27 mouse cellular contexts compared by ENCODE assay signal in genomic region chr5:119015181-119015580, GRCm38 (mm10).
DNase-seq lines count a peak whose midpoint lies in the region; ATAC-seq and TF ChIP-seq lines count a peak whose summit lies in the region.
"Had no signal": no experiment of that assay in that cellular context is flagged by ENCODE, and none has a peak within 500 bp of the region (broad histone marks: within the 10 kb centered on the region; RNA-seq: fewer than 3 reads in every experiment).

No protein-coding gene starts in this region.

- no peak for TF ChIP-seq POLR2A in kidney, adult 2 months (IDR thresholded peaks at IDR 0.05; ENCODE audit: low read depth, low read length)

- no peak overlapping the region for H3K27ac ChIP-seq in forebrain, embryonic 13.5 days
- no peak overlapping the region for H3K27ac ChIP-seq in forebrain, embryonic 15.5 days (replicated peaks)
- H3K27ac ChIP-seq in kidney, embryonic 16.5 days (ENCODE audit: low read length), result no peak overlapping the region
- no peak overlapping the region for H3K27ac ChIP-seq in kidney, adult 2 months (ENCODE audit: insufficient read depth, low read depth, low read length)
- H3K27ac ChIP-seq in neural tube, embryonic 14.5 days (ENCODE audit: low read depth, low read length), result no peak overlapping the region
- H3K27ac ChIP-seq: heart, adult 2 months; kidney, postnatal 0 days; liver, embryonic 14.5 days; macrophage; stomach, postnatal 0 days had no signal

- TF ChIP-seq CTCF in kidney, adult 2 months (conservative IDR thresholded peaks at IDR 0.05; ENCODE audit: insufficient read depth, insufficient read length, low read depth, low read length), result no peak

- no peak overlapping the region for H3K9ac ChIP-seq in forebrain, embryonic 13.5 days
- no peak overlapping the region for H3K9ac ChIP-seq in forebrain, embryonic 15.5 days (replicated peaks)
- H3K9ac ChIP-seq in kidney, embryonic 16.5 days (replicated peaks; ENCODE audit: low read length), result no peak overlapping the region
- H3K9ac ChIP-seq in neural tube, embryonic 14.5 days (replicated peaks; ENCODE audit: low read depth, low read length), result no peak overlapping the region
- H3K9ac ChIP-seq: heart, embryonic 12.5 days; liver, embryonic 14.5 days had no signal

- H3K36me3 ChIP-seq in forebrain, embryonic 13.5 days (ENCODE audit: poor library complexity, severe bottlenecking), result no peaks in the 10 kb centered on the region
- H3K36me3 ChIP-seq in forebrain, embryonic 15.5 days, result no peaks in the 10 kb centered on the region
- no peaks in the 10 kb centered on the region for H3K36me3 ChIP-seq in kidney, embryonic 16.5 days (ENCODE audit: insufficient read depth, low read length)
- H3K36me3 ChIP-seq in kidney, adult 2 months (ENCODE audit: control insufficient read depth, insufficient read depth, low read length), result no peaks in the 10 kb centered on the region
- H3K36me3 ChIP-seq in neural tube, embryonic 14.5 days (ENCODE audit: control insufficient read depth, insufficient read depth, low read length), result no peaks in the 10 kb centered on the region
- H3K36me3 ChIP-seq: heart, embryonic 12.5 days had no signal

- peaks cover 8% of the 10 kb centered on the region for H3K4me1 ChIP-seq in forebrain, embryonic 13.5 days
- H3K4me1 ChIP-seq in forebrain, embryonic 15.5 days, result peaks cover 7% of the 10 kb centered on the region; the same call in 1 of the 2 replicates
- H3K4me1 ChIP-seq in kidney, embryonic 16.5 days (ENCODE audit: insufficient read depth, low read length), result peaks cover 4% of the 10 kb centered on the region; the same call in 1 of the 2 replicates
- H3K4me1 ChIP-seq in kidney, adult 2 months (ENCODE audit: control insufficient read depth, insufficient read depth, low read length), result no peaks in the 10 kb centered on the region
- H3K4me1 ChIP-seq in neural tube, embryonic 14.5 days (ENCODE audit: control insufficient read depth, insufficient read depth, low read length), result no peaks in the 10 kb centered on the region
- H3K4me1 ChIP-seq: heart, embryonic 12.5 days had no signal

- 0 out of 2 replicates have a peak overlapping the region, but pooled peaks have one; percentile 24 for H3K4me2 ChIP-seq in forebrain, embryonic 13.5 days
- no peak overlapping the region for H3K4me2 ChIP-seq in forebrain, embryonic 15.5 days (replicated peaks)
- no peak overlapping the region for H3K4me2 ChIP-seq in kidney, embryonic 16.5 days (replicated peaks; ENCODE audit: low read depth, low read length)
- no peak overlapping the region for H3K4me2 ChIP-seq in neural tube, embryonic 14.5 days (ENCODE audit: low read depth, low read length)
- H3K4me2 ChIP-seq: heart, embryonic 12.5 days had no signal

- 72% methylated on average over 5 of the region's 5 CpGs for WGBS in forebrain, embryonic 13.5 days
- 84% methylated on average over 5 of the region's 5 CpGs for WGBS in forebrain, embryonic 15.5 days
- WGBS in kidney, embryonic 16.5 days, result 89% methylated on average over 5 of the region's 5 CpGs
- 91% methylated on average over 5 of the region's 5 CpGs for WGBS in kidney, adult 2 months
- 78% methylated on average over 5 of the region's 5 CpGs for WGBS in neural tube, embryonic 14.5 days

- no peak overlapping the region for H3K4me3 ChIP-seq in forebrain, embryonic 13.5 days
- H3K4me3 ChIP-seq in forebrain, embryonic 15.5 days, result no peak overlapping the region
- no peak overlapping the region for H3K4me3 ChIP-seq in kidney, embryonic 16.5 days (ENCODE audit: low read length)
- H3K4me3 ChIP-seq in kidney, adult 2 months (ENCODE audit: insufficient read depth, low read depth, low read length), result no peak overlapping the region
- H3K4me3 ChIP-seq in neural tube, embryonic 14.5 days (ENCODE audit: low read depth, low read length), result no peak overlapping the region
- H3K4me3 ChIP-seq: heart, adult 2 months; heart, embryonic 12.5 days had no signal

- DNase-seq in kidney, adult 2 months, result no peak
- DNase-seq in neural tube, embryonic 10.5 days (ENCODE audit: extremely low spot score, low spot score), result no peak
- no peak for DNase-seq in layer of hippocampus, adult 18-20 months (ENCODE audit: low spot score in 2 of 2)
- DNase-seq: adrenal gland, postnatal 25 days; B cell, adult 2 months; cerebellum, adult 11-12 months; cerebellum, adult 9-11 months; heart, adult 2 months; heart, postnatal 4 days; kidney, adult 18-20 months; kidney, postnatal 4 days; layer of hippocampus, postnatal 36 days; liver; lung, adult 2 months; lung, postnatal 10 days; right cerebral cortex, postnatal 4 days; thymus, adult 18-20 months; thymus, postnatal 25 days had no signal

- peak; percentile 10; the same call in 1 of the 2 replicates for ATAC-seq in forebrain, embryonic 13.5 days
- ATAC-seq in forebrain, embryonic 15.5 days (replicated peaks), result no peak
- ATAC-seq in kidney, embryonic 16.5 days (ENCODE audit: low FRiP score, low TSS enrichment), result 0 out of 2 replicates have a peak, but pooled peaks have one; percentile 19
- 0 out of 2 replicates have a peak, but pooled peaks have one; percentile 14 for ATAC-seq in neural tube, embryonic 14.5 days (ENCODE audit: low read depth)

- 0 out of 2 replicates have a peak, but pooled peaks cover 5% of the 10 kb centered on the region for H3K9me3 ChIP-seq in forebrain, embryonic 13.5 days (replicated peaks)
- no peaks in the 10 kb centered on the region for H3K9me3 ChIP-seq in forebrain, embryonic 15.5 days
- peaks cover 3% of the 10 kb centered on the region for H3K9me3 ChIP-seq in kidney, embryonic 16.5 days (ENCODE audit: low read length)
- no peaks in the 10 kb centered on the region for H3K9me3 ChIP-seq in neural tube, embryonic 14.5 days (ENCODE audit: control insufficient read depth, low read length)

- H3K27me3 ChIP-seq in forebrain, embryonic 13.5 days, result 0 out of 2 replicates have a peak, but pooled peaks cover 4% of the 10 kb centered on the region
- no peaks in the 10 kb centered on the region for H3K27me3 ChIP-seq in forebrain, embryonic 15.5 days
- H3K27me3 ChIP-seq in kidney, embryonic 16.5 days (ENCODE audit: insufficient read depth, low read length), result 0 out of 2 replicates have a peak, but pooled peaks cover 2% of the 10 kb centered on the region
- H3K27me3 ChIP-seq in kidney, adult 2 months (replicated peaks; ENCODE audit: control insufficient read depth, insufficient read depth, low read length), result no peaks in the 10 kb centered on the region
- H3K27me3 ChIP-seq in neural tube, embryonic 14.5 days (ENCODE audit: control insufficient read depth, insufficient read depth, low read length), result no peaks in the 10 kb centered on the region
